Mouse (Mus musculus) left cerebral cortex, adult 6 months (tissue): Measurements from ENCODE around the gene Cst8. TPM values are rescaled to one million over a fixed set of nuclear protein-coding genes. Genes with fewer than 3 reads are reported as not detected.

Experiments used
- long read RNA-seq, 2 experiments: library from polyadenylated mRNA; unstranded; transcript quantifications; one replicate each; pipeline ENCODE4 v2.0.0; 2019 to 2020
- polyA plus RNA-seq: library from polyadenylated mRNA; unstranded; fragments of <200 nt; fragmentation: Nextera tagmentation; gene quantifications from 2 replicates; pipeline ENCODE4 v1.2.3, GENCODE M21; 2021

Gene Cst8
- polyA plus RNA-seq: not detected in 2 replicates
- long read RNA-seq, experiment 1: 0 reads
- long read RNA-seq, experiment 2: 0 reads

DNA sequence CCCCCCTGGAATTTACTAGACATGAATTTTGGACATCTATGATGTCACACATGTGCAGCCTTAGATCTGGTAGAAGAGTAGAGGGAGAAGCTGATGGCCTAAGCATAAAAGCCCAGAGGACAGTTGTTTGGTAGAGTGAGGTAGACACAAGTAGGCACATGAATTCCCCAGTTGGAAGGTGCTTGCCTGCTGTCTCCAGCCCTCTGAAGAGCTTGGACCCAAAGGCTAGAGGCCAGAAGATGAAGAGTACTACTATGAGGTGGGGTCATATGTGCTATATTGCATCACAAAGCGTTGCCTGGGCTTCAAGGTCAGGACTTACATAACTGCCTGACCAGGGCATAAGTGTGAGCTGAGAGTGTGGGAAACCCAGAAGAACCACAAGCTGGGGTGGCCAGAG, at the start of gene Cst8:
TSS of gene Cst8 (plus strand) at position 301 of the 400 bp plus-strand sequence.

DNA sequence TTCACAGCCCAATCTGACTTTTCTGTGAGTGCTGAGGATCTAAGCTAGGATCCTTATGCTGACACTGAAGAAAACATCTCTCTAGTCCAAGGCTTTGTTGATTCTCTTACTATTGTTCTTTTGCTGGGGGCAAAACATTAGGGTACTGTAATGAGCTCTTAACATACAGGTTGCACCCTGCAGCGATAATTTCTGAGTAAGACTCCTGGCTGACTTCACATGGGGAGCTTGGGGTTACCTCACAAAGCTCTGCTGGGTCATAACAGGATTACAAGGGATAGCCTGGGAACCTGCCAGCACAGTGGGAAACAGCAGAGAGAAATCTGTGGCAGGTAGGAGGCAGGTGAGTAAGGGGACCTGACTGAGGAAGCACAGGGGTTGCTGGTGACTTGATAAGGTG, 48.5 kb upstream of the Cst8 start, which contains the start of gene Cstl1:
TSS of gene Cstl1 (plus strand) at position 301 of the 400 bp plus-strand sequence.

GRCm38 (mm10) chr2:148771397-148771796, 27.2 kb upstream of the Cst8 start, which contains the start of gene Cst11:
Gene Cst11 (minus strand): TSS chr2:148771497.

DNA sequence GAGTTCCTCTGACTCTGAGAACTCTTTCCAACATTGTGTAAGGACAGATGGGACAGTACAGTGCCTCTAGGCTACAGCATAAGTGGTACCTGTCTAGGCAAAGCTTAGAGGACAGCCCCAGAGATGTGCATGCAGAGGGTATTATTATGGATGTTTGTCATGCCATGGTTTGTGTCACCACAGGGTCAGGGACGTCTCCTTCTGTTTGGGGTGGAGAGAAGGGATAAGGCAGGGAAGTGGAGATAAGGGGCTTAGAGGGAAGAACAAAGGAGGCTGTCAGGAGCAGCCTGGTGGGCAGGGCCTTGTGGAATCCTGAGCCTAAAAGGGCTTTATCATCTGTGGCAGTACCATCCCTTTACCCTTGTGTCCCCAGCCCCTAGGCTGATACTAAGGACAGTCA, 16.9 kb upstream of the Cst8 start, which contains the start of gene 8030411F24Rik:
TSS of gene 8030411F24Rik (plus strand) at position 301 of the 400 bp plus-strand sequence.

GRCm38 (mm10) chr2:148789142-148789541, 9.4 kb upstream of the Cst8 start, which contains the start of gene Cst12:
Gene Cst12 (plus strand): TSS chr2:148789361.

GRCm38 (mm10) chr2:148819909-148820308, 21.3 kb downstream of the Cst8 start, which contains the start of gene Cst13:
Gene Cst13 (plus strand): TSS chr2:148820081.

GRCm38 (mm10) chr2:148834912-148835311, 36.3 kb downstream of the Cst8 start, which contains the start of gene Cst9:
Gene Cst9 (plus strand): TSS chr2:148835147.

Other genes starting within 250 kb of the Cst8 start
- 28.3 and 34.6 TPM in 2 replicates for gene Nxt1, start 126.2 kb upstream of the Cst8 start, polyA plus RNA-seq
- gene Gzf1, start 117.8 kb upstream of the Cst8 start, polyA plus RNA-seq: 13.6 and 14.7 TPM in 2 replicates
- 159 and 210 TPM in 2 replicates for gene Napb, start 66.3 kb upstream of the Cst8 start, polyA plus RNA-seq
- gene Cstl1, start 48.4 kb upstream of the Cst8 start, polyA plus RNA-seq: not detected in 2 replicates
- gene Cst11, start 27.3 kb upstream of the Cst8 start, polyA plus RNA-seq: 0.37 TPM in 1 of 2 replicates, not detected in the other
- not detected in 2 replicates for gene 8030411F24Rik, start 16.8 kb upstream of the Cst8 start, polyA plus RNA-seq
- gene Cst12, start 9.4 kb upstream of the Cst8 start, polyA plus RNA-seq: not detected in 2 replicates
- gene Cst13, start 21.3 kb downstream of the Cst8 start, polyA plus RNA-seq: not detected in 2 replicates
- gene Cst9, start 36.4 kb downstream of the Cst8 start, polyA plus RNA-seq: not detected in 2 replicates
- 0.19 TPM in 1 of 2 replicates, not detected in the other for gene 9230104L09Rik, start 66.3 kb downstream of the Cst8 start, polyA plus RNA-seq
- 10,036 and 13,475 TPM in 2 replicates for gene Cst3, start 76.9 kb downstream of the Cst8 start, polyA plus RNA-seq
- not detected in 2 replicates for gene Gm1330, start 204.5 kb downstream of the Cst8 start, polyA plus RNA-seq
- gene Gm10750, start 218.5 kb downstream of the Cst8 start, polyA plus RNA-seq: not detected in 2 replicates